Mouse (Mus musculus) CH12.LX (cell line): ENCODE measurements at regions not wholly inside any gene's neighbourhood (a gene's known extent, or its start where the extent isn't known, plus 50 kb on each side); places are given as distances from the start of the nearest gene placed in this dataset.

Experiments used
- DNase-seq: peaks from one replicate; pipeline ENCODE4 v3.0.0-alpha.2; 2013; ENCODE audit errors: extremely low read depth
- H3K27ac ChIP-seq: 2 replicates; pipeline ENCODE4 v1.5.1; 2012; ENCODE audit warnings: low read depth, mild to moderate bottlenecking, control low read depth, moderate library complexity; ENCODE audit not compliant: insufficient read depth
- H3K27me3 ChIP-seq: replicated peaks from 2 replicates; pipeline ENCODE3; 2012; ENCODE audit warnings: inconsistent platforms
- H3K36me3 ChIP-seq, 2 experiments: replicated peaks in 1 of 2; 2 replicates each; pipeline versions ENCODE3 to v1.6.1; 2012; ENCODE audit warnings: inconsistent platforms in 1 of 2, low read length in 1 of 2, mild to moderate bottlenecking in 1 of 2, mixed read lengths in 1 of 2, moderate library complexity in 1 of 2; ENCODE audit not compliant: control insufficient read depth in 1 of 2, insufficient read depth in 1 of 2
- H3K4me1 ChIP-seq, 2 experiments: 2 replicates each; pipeline ENCODE4 v1.6.1; 2012; ENCODE audit warnings: inconsistent platforms in 1 of 2, moderate library complexity in 1 of 2; ENCODE audit not compliant: insufficient read depth in 2 of 2, control insufficient read depth in 1 of 2
- H3K4me2 ChIP-seq: 2 replicates; pipeline ENCODE4 v1.6.1; 2012; ENCODE audit warnings: low read depth, mild to moderate bottlenecking, control low read depth; ENCODE audit not compliant: poor library complexity, insufficient read depth, severe bottlenecking
- H3K4me3 ChIP-seq, 3 experiments: fragments of 150-350 bp in 1 of 3; sonication (generic) in 1 of 3; replicated peaks in 1 of 3; 2 replicates each; pipeline versions ENCODE3 to v1.5.1; 2011 to 2012; ENCODE audit warnings: low read depth in 2 of 3, low read length in 2 of 3, mild to moderate bottlenecking in 2 of 3, moderate library complexity in 2 of 3, control low read depth in 1 of 3, improper control_type of control experiment in 1 of 3, inconsistent platforms in 1 of 3, mixed read lengths in 1 of 3; ENCODE audit not compliant: poor library complexity in 1 of 3
- H3K79me2 ChIP-seq: replicated peaks from 2 replicates; pipeline ENCODE4 v1.6.1; 2012; ENCODE audit warnings: mild to moderate bottlenecking, moderate library complexity; ENCODE audit not compliant: control insufficient read depth, poor library complexity, insufficient read depth, severe bottlenecking; ENCODE audit errors: extremely low read depth
- H3K9ac ChIP-seq: 2 replicates; pipeline ENCODE4 v1.6.1; 2012; ENCODE audit warnings: low read depth, mild to moderate bottlenecking, control low read depth, moderate library complexity; ENCODE audit not compliant: insufficient read depth
- H3K9me3 ChIP-seq: replicated peaks from 2 replicates; pipeline ENCODE3; 2012; ENCODE audit warnings: low read length, inconsistent platforms, mixed read lengths
- BHLHE40 ChIP-seq: IDR thresholded peaks from 2 replicates; pipeline ENCODE4 v1.6.1; 2011; ENCODE audit warnings: mild to moderate bottlenecking, low read depth, low read length, improper control_type of control experiment
- CHD2 ChIP-seq: IDR thresholded peaks from 2 replicates; pipeline ENCODE4 v1.6.1; 2011; ENCODE audit warnings: low read length, improper control_type of control experiment
- E2F4 ChIP-seq: IDR thresholded peaks from 2 replicates; pipeline ENCODE4 v1.6.1; 2011; ENCODE audit warnings: low read depth, low read length, improper control_type of control experiment; ENCODE audit not compliant: insufficient replicate concordance
- ETS1 ChIP-seq: conservative IDR thresholded peaks from 2 replicates; pipeline ENCODE4 v1.6.1; 2012; ENCODE audit warnings: low read depth, mild to moderate bottlenecking, inconsistent platforms, low read length, improper control_type of control experiment, moderate library complexity
- HCFC1 ChIP-seq: IDR thresholded peaks from 2 replicates; pipeline ENCODE4 v1.6.1; 2012; ENCODE audit warnings: low read depth, mild to moderate bottlenecking, inconsistent platforms, low read length, improper control_type of control experiment
- JUND ChIP-seq: conservative IDR thresholded peaks from 2 replicates; pipeline ENCODE4 v1.6.1; 2011; ENCODE audit warnings: low read depth, low read length, improper control_type of control experiment
- KAT2A ChIP-seq: IDR thresholded peaks from 2 replicates; pipeline ENCODE4 v1.6.1; 2012; ENCODE audit warnings: low read length, improper control_type of control experiment, inconsistent platforms; ENCODE audit not compliant: insufficient replicate concordance
- MAFK ChIP-seq: IDR thresholded peaks from 2 replicates; pipeline ENCODE4 v1.6.1; 2011; ENCODE audit warnings: low read length, improper control_type of control experiment; ENCODE audit not compliant: insufficient replicate concordance
- MAZ ChIP-seq: IDR thresholded peaks from 2 replicates; pipeline ENCODE4 v1.6.1; 2012; ENCODE audit warnings: low read depth, mild to moderate bottlenecking, inconsistent platforms, low read length, improper control_type of control experiment, moderate library complexity
- MEF2A ChIP-seq: IDR thresholded peaks from 2 replicates; pipeline ENCODE4 v1.6.1; 2014; ENCODE audit warnings: low read depth, mild to moderate bottlenecking, inconsistent platforms, low read length, improper control_type of control experiment, borderline replicate concordance
- MXI1 ChIP-seq: IDR thresholded peaks from 2 replicates; pipeline ENCODE4 v1.6.1; 2011; ENCODE audit warnings: mild to moderate bottlenecking, low read depth, low read length, improper control_type of control experiment
- NELFE ChIP-seq: IDR thresholded peaks from 2 replicates; pipeline ENCODE4 v1.6.1; 2011; ENCODE audit warnings: low read depth, low read length, improper control_type of control experiment
- PAX5 ChIP-seq: IDR thresholded peaks from 2 replicates; pipeline ENCODE4 v1.6.1; 2012; ENCODE audit warnings: low read length, inconsistent platforms, mixed read lengths
- RAD21 ChIP-seq: IDR thresholded peaks from 2 replicates; pipeline ENCODE4 v1.6.1; 2011; ENCODE audit warnings: low read depth, mild to moderate bottlenecking, low read length, improper control_type of control experiment, moderate library complexity
- SIN3A ChIP-seq: IDR thresholded peaks from 2 replicates; pipeline ENCODE4 v1.6.1; 2012; ENCODE audit warnings: low read length, improper control_type of control experiment, inconsistent platforms
- TBP ChIP-seq: conservative IDR thresholded peaks from 2 replicates; pipeline ENCODE4 v1.6.1; 2011; ENCODE audit warnings: low read depth, low read length, improper control_type of control experiment
- USF2 ChIP-seq: conservative IDR thresholded peaks from 2 replicates; pipeline ENCODE4 v1.6.1; 2011; ENCODE audit warnings: low read depth, low read length, improper control_type of control experiment
- dilution Hi-C: fragments of 300-500 bp; cut with MboI; formaldehyde crosslinking; loops from 2 replicates; pipeline ENCODE4 v1.14.3; 2020; ENCODE audit warnings: low sequenced_read_pairs; ENCODE audit not compliant: extremely low pct_unique_long_range_greater_than_20kb, extremely low pct_ligation_motif_present
- in situ Hi-C: fragments of 300-500 bp; cut with MboI; formaldehyde crosslinking; loops from 3 replicates; pipeline ENCODE4 v1.14.3; 2019; ENCODE audit warnings: low sequenced_read_pairs, low pct_ligation_motif_present, low pct_unique_long_range_greater_than_20kb, mixed read lengths

DNA sequence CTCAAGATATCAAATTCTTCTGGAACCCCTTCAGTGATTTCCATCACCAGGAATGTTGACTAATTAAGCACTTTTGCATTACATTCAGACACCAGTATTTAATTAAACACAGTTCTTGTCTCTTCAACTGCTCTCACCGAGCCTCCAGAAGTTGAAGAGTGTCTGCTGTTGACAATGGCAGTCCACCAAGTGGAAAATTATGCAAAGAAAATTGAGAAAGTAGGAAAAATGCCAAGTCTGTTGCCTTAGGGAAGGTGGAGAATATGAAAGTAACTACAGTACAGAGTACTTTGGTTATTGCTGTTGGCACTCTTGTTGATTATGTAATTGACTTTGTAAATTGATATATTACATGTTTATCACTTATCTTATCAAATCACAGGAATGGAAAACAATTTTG is 250.7 kb upstream of the Plscr5 start:
- in situ Hi-C loops, result no loop called here
- dilution Hi-C loops, result no loop called here
- DNase-seq, result no peak

DNA sequence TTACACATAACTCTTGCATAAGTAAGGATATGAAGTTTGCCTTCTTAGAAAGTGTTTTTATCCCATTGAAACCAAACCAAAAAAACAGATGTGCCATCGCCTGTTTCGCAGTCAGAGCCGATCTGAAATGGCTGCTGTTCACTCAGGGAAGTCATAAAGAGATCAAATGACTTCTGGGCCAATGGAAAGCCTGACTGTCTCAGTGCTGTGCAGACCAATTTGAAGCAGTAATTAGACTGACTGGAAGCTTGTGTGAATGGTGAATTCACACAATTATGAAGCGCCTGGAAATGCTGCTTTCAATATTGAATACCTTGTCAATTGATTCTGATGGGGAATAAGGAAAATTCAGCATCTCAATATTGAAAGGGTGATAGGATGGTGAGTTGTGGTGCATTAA is 254.0 kb upstream of the Plscr5 start:
- Histone ChIP-seq H3K4me3 (no peak overlapping the region), H3K27ac (no peak overlapping the region), H3K4me2 (peak overlapping the region; percentile 31; the same call in 1 of the 2 replicates), H3K4me1 (no peaks in the 10 kb centered on the region), H3K79me2 (no peaks in the 10 kb centered on the region), H3K9ac (no peak overlapping the region), H3K27me3 (no peaks in the 10 kb centered on the region), H3K36me3 (no peaks in the 10 kb centered on the region), H3K9me3 (no peaks in the 10 kb centered on the region)
- no peak for DNase-seq
- in situ Hi-C loops (no loop called here), dilution Hi-C loops (no loop called here)
- TF ChIP-seq ETS1 (no peak), KAT2A (no peak), MEF2A (no peak), NELFE (no peak), MAZ (no peak), RAD21 (no peak), TBP (no peak), PAX5 (no peak), CHD2 (no peak)

More for the DNA sequence above, 250.7 kb upstream of the Plscr5 start:
- H3K79me2 ChIP-seq, result no peaks in the 10 kb centered on the region
- H3K4me2 ChIP-seq, result no peak overlapping the region
- H3K9me3 ChIP-seq, result no peaks in the 10 kb centered on the region
- no peaks in the 10 kb centered on the region for H3K4me1 ChIP-seq
- TF ChIP-seq E2F4, result no peak
- TF ChIP-seq MAZ, result no peak
- TF ChIP-seq ETS1, result no peak
- TF ChIP-seq JUND, result no peak
- TF ChIP-seq BHLHE40, result no peak
- no peak for TF ChIP-seq USF2
- TF ChIP-seq SIN3A, result no peak
- TF ChIP-seq NELFE, result no peak
- no peak for TF ChIP-seq MXI1
- no peak for TF ChIP-seq KAT2A
- TF ChIP-seq HCFC1, result no peak
- no peak for TF ChIP-seq MAFK
- no peaks in the 10 kb centered on the region for H3K27me3 ChIP-seq
- no peak overlapping the region for H3K27ac ChIP-seq
- H3K36me3 ChIP-seq, result no peaks in the 10 kb centered on the region
- H3K9ac ChIP-seq, result no peak overlapping the region
- no peak overlapping the region for H3K4me3 ChIP-seq
